Mouse (Mus musculus): Measurements from ENCODE around the gene Nr1i3.

DNA sequence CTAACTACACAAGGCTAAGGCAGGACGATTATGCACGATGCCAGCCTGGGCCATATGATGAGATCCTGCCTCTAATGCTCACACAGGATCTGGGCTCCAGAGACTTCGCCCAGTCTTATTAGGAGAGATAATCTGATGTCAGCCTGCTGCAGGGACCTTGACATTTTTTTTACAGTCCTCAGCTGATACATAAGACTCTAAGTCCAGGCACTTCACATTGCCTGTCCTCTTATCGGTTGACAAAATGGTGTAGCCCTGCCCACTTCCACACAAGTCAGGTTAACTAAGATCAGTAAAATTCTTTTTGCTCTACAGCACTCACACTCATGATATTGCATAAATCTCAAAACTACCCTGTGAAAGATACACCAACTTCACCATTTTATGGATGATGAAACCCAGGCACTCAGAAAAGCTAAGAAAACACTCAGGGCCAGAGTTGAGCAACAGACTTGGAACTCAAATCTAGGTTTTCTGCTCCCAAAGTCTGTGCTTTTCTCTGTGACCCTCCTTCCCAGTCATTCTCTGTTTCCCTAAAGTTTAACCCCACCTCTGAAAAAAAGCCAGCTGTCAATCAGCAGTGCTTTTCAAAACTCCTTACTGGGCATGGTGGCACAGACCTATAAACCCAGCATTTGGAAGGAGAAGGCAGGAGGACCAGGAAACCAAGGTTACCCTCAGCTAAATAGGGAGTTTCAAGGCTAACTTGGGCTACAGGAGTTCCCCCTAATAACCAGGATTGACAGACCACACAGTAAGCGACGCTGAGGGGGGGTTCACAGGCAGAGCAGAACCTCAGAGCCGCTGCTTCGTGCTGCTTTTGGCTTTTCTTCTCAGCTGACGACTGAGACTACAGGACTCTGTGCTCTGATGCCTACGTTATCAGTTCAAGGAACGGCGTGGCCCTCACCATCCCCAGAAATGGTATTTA is 19.3 kb downstream of the Nr1i3 start:
- TF ChIP-seq POLR2A (IDR thresholded peaks at IDR 0.05; ENCODE audit: low read depth, low read length) = no peak
- no peak for TF ChIP-seq CTCF (IDR thresholded peaks at IDR 0.05; ENCODE audit: extremely low read depth, insufficient read depth, insufficient read length, insufficient replicate concordance)
